Mouse (Mus musculus): ENCODE data around the gene Eif4g2. TPM values are rescaled to one million over a fixed set of nuclear protein-coding genes. Genes with fewer than 3 reads are reported as not detected.
A peak's percentile ranks its signal among the peaks of the same experiment; 100 is the strongest.

Eif4g2 gene
- total and polyA plus RNA-seq, 3 experiments = 332 to 958 (median 935) TPM

DNA sequence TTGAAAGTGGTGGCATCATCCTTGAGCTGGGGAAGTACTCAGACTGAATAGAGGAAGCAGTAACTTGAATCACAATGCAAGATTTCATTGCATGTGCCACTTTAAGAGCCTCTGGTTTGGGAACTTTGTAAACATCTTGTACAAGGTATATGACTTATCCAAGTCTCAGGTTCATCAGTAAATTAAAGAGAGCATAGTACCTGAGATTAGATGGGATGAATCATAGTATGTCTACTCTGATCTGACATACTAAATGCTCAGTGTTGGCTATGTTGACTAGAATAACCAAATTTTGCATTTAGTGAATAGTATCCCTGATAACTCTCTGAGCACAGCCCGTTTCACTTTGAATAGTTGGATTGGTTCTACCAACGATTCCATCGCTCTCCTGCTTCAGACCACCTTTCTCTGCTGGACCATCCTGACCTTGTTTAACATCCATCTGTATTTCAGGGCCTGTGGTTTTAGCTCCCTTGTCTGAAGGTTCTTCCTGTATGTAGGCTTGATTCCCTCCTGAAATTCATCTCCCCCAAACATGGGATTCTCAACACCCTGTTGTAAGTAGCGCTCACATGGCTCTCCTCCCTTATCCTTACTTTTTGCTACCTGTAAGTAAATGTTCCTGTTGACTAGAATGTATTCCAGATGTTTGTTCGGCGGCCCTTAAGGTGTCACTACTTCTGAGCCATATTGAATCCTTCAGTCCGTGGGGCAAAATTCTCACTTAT lies 13.2 kb downstream of the Eif4g2 start:
- TF ChIP-seq ZMIZ1 (IDR thresholded peaks at IDR 0.05; ENCODE audit: low read depth, low read length) (peak; percentile 81), TAL1 (IDR thresholded peaks at IDR 0.05; ENCODE audit: low read length) (no peak), GATA1 (IDR thresholded peaks at IDR 0.05; ENCODE audit: low read depth, low read length) (no peak), RCOR1 (IDR thresholded peaks at IDR 0.05; ENCODE audit: low read depth, low read length) (0 out of 2 replicates have a peak, but pooled peaks have one; percentile 15), POLR2AphosphoS2 (IDR thresholded peaks at IDR 0.05; ENCODE audit: low read length) (peak; percentile 93), MAFK (IDR thresholded peaks at IDR 0.05; ENCODE audit: borderline replicate concordance, low read depth, low read length) (no peak), JUND (IDR thresholded peaks at IDR 0.05; ENCODE audit: low read depth, low read length) (0 out of 2 replicates have a peak, but pooled peaks have one; percentile 33), KAT2A (conservative IDR thresholded peaks at IDR 0.05; ENCODE audit: low read depth, low read length) (no peak), GABPA (IDR thresholded peaks at IDR 0.05; ENCODE audit: low read depth, low read length) (no peak), UBTF (IDR thresholded peaks at IDR 0.05; ENCODE audit: borderline replicate concordance, insufficient read depth, low read depth, low read length) (no peak), ZKSCAN1 (IDR thresholded peaks at IDR 0.05; ENCODE audit: low read depth, low read length) (no peak), SMC3 (IDR thresholded peaks at IDR 0.05; ENCODE audit: low read depth, low read length) (no peak; the same call in 1 of the 2 replicates), MXI1 (IDR thresholded peaks at IDR 0.05; ENCODE audit: low read depth, low read length) (no peak), RAD21 (IDR thresholded peaks at IDR 0.05; ENCODE audit: low read depth, low read length) (no peak), HCFC1 (IDR thresholded peaks at IDR 0.05; ENCODE audit: low read depth, low read length) (no peak), ETS1 (IDR thresholded peaks at IDR 0.05; ENCODE audit: low read depth, low read length) (no peak), ELF1 (IDR thresholded peaks at IDR 0.05; ENCODE audit: low read depth, low read length) (no peak), MYC (IDR thresholded peaks at IDR 0.05; ENCODE audit: low read depth, low read length) (no peak), ZC3H11A (IDR thresholded peaks at IDR 0.05; ENCODE audit: low read depth, low read length) (no peak), USF2 (IDR thresholded peaks at IDR 0.05; ENCODE audit: borderline replicate concordance in 1 of 2, insufficient read depth in 1 of 2, low read depth in 1 of 2, low read length in 2 of 2) (0 out of 4 replicates have a peak, but pooled peaks of 1 of the 2 experiments have one; percentile 12), CHD1 (IDR thresholded peaks at IDR 0.05; ENCODE audit: low read depth, low read length) (no peak), CHD2 (IDR thresholded peaks at IDR 0.05; ENCODE audit: low read length) (no peak; the same call in 1 of the 2 replicates), MYB (IDR thresholded peaks at IDR 0.05; ENCODE audit: low read depth, low read length) (no peak), BHLHE40 (IDR thresholded peaks at IDR 0.05; ENCODE audit: borderline replicate concordance, low read depth, low read length) (no peak), TBP (IDR thresholded peaks at IDR 0.05; ENCODE audit: low read depth, low read length) (no peak), POLR2AphosphoS5 (IDR thresholded peaks at IDR 0.05; ENCODE audit: borderline replicate concordance, low read depth, low read length) (peak; percentile 87; the same call in 1 of the 2 replicates), POLR2A (IDR thresholded peaks at IDR 0.05; ENCODE audit: control insufficient read depth in 1 of 2, insufficient read depth in 1 of 2, low read depth in 1 of 2, low read length in 2 of 2, poor library complexity in 1 of 2) (peak in 1 of 2 experiments; percentile 55; a peak in 2 of 4 replicates), MEF2A (IDR thresholded peaks at IDR 0.05; ENCODE audit: extremely low read depth, insufficient replicate concordance, low read depth, low read length, poor library complexity, severe bottlenecking) (no peak), MAX (IDR thresholded peaks at IDR 0.05; ENCODE audit: low read length) (no peak), SIN3A (IDR thresholded peaks at IDR 0.05; ENCODE audit: low read length) (no peak), ZNF384 (IDR thresholded peaks at IDR 0.05; ENCODE audit: low read depth, low read length) (no peak), TCF12 (IDR thresholded peaks at IDR 0.05; ENCODE audit: low read depth, low read length) (no peak), E2F4 (IDR thresholded peaks at IDR 0.05; ENCODE audit: borderline replicate concordance, low read depth, low read length) (0 out of 2 replicates have a peak, but pooled peaks have one; percentile 35), NELFE (IDR thresholded peaks at IDR 0.05; ENCODE audit: low read depth, low read length) (peak; percentile 40; the same call in 1 of the 2 replicates)

More for the DNA sequence above, 13.2 kb downstream of the Eif4g2 start:
- no peaks in the 10 kb centered on the region for H3K79me2 ChIP-seq (ENCODE audit: control insufficient read depth, insufficient read depth, low read length, poor library complexity)
- peaks cover 11 to 43% of the 10 kb centered on the region in 2 experiments for H3K36me3 ChIP-seq (ENCODE audit: control insufficient read depth in 1 of 2, insufficient read depth in 2 of 2, low read length in 2 of 2)
- H3K4me3 ChIP-seq (ENCODE audit: control insufficient read depth in 1 of 2, insufficient read depth in 1 of 2, low read depth in 2 of 2, low read length in 2 of 2) = no peak overlapping the region
- no peak overlapping the region for H3K27ac ChIP-seq (ENCODE audit: control insufficient read depth, low read depth, low read length)
- no peaks in the 10 kb centered on the region for H3K9me3 ChIP-seq (replicated peaks; ENCODE audit: insufficient read depth, low read length)
- peak; percentile 65 for DNase-seq (ENCODE audit: low read depth, low spot score)
- no peaks in the 10 kb centered on the region for H3K27me3 ChIP-seq (ENCODE audit: control insufficient read depth in 1 of 2, insufficient read depth in 2 of 2, low read length in 2 of 2)
- H3K9ac ChIP-seq (ENCODE audit: control insufficient read depth, low read depth, low read length, poor library complexity, severe bottlenecking) = no peak overlapping the region
- no peaks in the 10 kb centered on the region for H3K4me1 ChIP-seq (ENCODE audit: control insufficient read depth in 1 of 2, insufficient read depth in 2 of 2, low read length in 2 of 2)

Data from MEL (cell line).